Mouse (Mus musculus) thymus, adult 2 months (tissue): ENCODE measurements at regions not wholly inside any gene's neighbourhood (a gene's known extent, or its start where the extent isn't known, plus 50 kb on each side); places are given as distances from the start of the nearest gene placed in this dataset.

Experiments used
- CTCF ChIP-seq: fragments of 200-500 bp; IDR thresholded peaks from 2 replicates; pipeline ENCODE4 v1.5.1; 2012; ENCODE audit warnings: mild to moderate bottlenecking, control low read depth, low read length, moderate library complexity, borderline replicate concordance; ENCODE audit not compliant: control insufficient read depth, poor library complexity, insufficient read depth; ENCODE audit errors: extremely low read depth
- POLR2A ChIP-seq: fragments of 200-500 bp; IDR thresholded peaks from 2 replicates; pipeline ENCODE4 v1.6.1; 2012; ENCODE audit warnings: mild to moderate bottlenecking, low read length, control low read depth, moderate library complexity; ENCODE audit not compliant: control insufficient read depth, poor library complexity, insufficient read depth; ENCODE audit errors: extremely low read depth

GRCm38 (mm10) chr2:46666990-46667337 lies 1549.8 kb upstream of the Zeb2 start:
- TF ChIP-seq CTCF (no peak), POLR2A (no peak)
